Mouse (Mus musculus) forebrain, postnatal 0 days (tissue): ENCODE results near the gene Taf1c. TPM values are rescaled to one million over a fixed set of nuclear protein-coding genes. Genes with fewer than 3 reads are reported as not detected.

ENCODE experiments used
- ATAC-seq: fragments of 200-750 bp; cut with Nextera tagmentation; 2 replicates; pipeline ENCODE4 v1.8.0; 2017; ENCODE audit warnings: mild to moderate bottlenecking, moderate library complexity
- DNase-seq: peaks from one replicate; pipeline ENCODE4 v3.0.0-alpha.2; 2015
- H3K27ac ChIP-seq: fragments of 300-500 bp; sonication (generic); 2 replicates; pipeline ENCODE4 v1.5.1; 2014; ENCODE audit warnings: low read depth, mild to moderate bottlenecking, antibody characterized with exemption, low read length, moderate library complexity, mixed read lengths
- H3K27me3 ChIP-seq: fragments of 300-500 bp; sonication (generic); 2 replicates; pipeline ENCODE4 v1.6.1; 2014; ENCODE audit warnings: mild to moderate bottlenecking, low read length, mixed read lengths; ENCODE audit not compliant: insufficient read depth
- H3K36me3 ChIP-seq: fragments of 300-500 bp; sonication (generic); 2 replicates; pipeline ENCODE4 v1.6.1; 2014; ENCODE audit warnings: mild to moderate bottlenecking, moderate library complexity; ENCODE audit not compliant: insufficient read depth
- H3K4me1 ChIP-seq: fragments of 300-500 bp; sonication (generic); 2 replicates; pipeline ENCODE4 v1.6.1; 2014; ENCODE audit warnings: antibody characterized with exemption; ENCODE audit not compliant: insufficient read depth
- H3K4me2 ChIP-seq: fragments of 300-500 bp; sonication (generic); 2 replicates; pipeline ENCODE4 v1.6.1; 2014; ENCODE audit warnings: low read depth, mild to moderate bottlenecking, moderate library complexity
- H3K4me3 ChIP-seq: fragments of 300-500 bp; sonication (generic); 2 replicates; pipeline ENCODE4 v1.5.1; 2014; ENCODE audit warnings: low read depth, low read length, mixed read lengths
- H3K9ac ChIP-seq: fragments of 300-500 bp; sonication (generic); 2 replicates; pipeline ENCODE4 v1.6.1; 2014; ENCODE audit warnings: mild to moderate bottlenecking
- H3K9me3 ChIP-seq: fragments of 300-500 bp; sonication (generic); 2 replicates; pipeline ENCODE4 v1.6.1; 2016; ENCODE audit warnings: low read length
- CTCF ChIP-seq: sonication (generic); IDR thresholded peaks from 2 replicates; pipeline ENCODE4 v1.5.1; 2016; ENCODE audit warnings: antibody characterized with exemption, control low read depth, low read depth
- WGBS: fragments of 180-500 bp; shearing (Covaris S2); extraction: QIAGEN DNeasy Blood & Tissue Kit; methylation state at CpG from one replicate; pipeline ENCODE4 v1.1.7; 2014; 5-methylcytosine and 5-hydroxymethylcytosine counted together
- polyA plus RNA-seq: library from polyadenylated mRNA; unstranded; fragments of >200 nt; fragmentation: Nextera tagmentation; extraction: Ambion mirVana; gene quantifications from 2 replicates; pipeline ENCODE4 v1.2.1, GENCODE M21; 2015
- total RNA-seq: library from RNA; depleted of rRNA; stranded (reverse); fragments of >200 nt; gene quantifications from 2 replicates; pipeline ENCODE4 v1.2.3, GENCODE M21; 2014

Taf1c gene
- total and polyA plus RNA-seq, 2 experiments from 2014 or later: 10.9 to 17.6 TPM

DNA sequence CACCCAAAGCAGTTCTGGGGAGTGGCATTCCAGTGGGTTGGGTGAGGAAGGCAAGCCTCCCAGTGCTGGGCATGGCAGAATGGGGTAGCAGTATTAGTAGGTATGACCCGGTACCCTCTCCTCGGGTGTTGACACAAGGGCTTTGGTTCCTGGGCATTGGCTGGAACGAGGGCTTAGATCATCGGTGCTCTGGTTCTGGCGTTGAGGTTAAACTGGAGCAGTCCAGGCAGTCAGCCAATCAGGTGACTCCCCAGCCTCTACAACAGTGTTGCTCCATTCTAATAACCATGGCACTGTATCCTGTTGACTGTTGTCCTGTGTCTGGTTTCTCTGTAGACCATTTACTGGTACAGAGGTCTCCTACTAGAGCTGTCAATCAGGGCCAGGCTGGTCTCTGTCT, 12.6 kb upstream of the Taf1c start:
- 89% methylated on average over 5 of the region's 5 CpGs for WGBS
- Histone ChIP-seq H3K27ac (no peak overlapping the region), H3K9me3 (no peaks in the 10 kb centered on the region), H3K4me1 (no peaks in the 10 kb centered on the region), H3K27me3 (no peaks in the 10 kb centered on the region), H3K4me2 (no peak overlapping the region), H3K36me3 (no peaks in the 10 kb centered on the region), H3K4me3 (no peak overlapping the region), H3K9ac (no peak overlapping the region)
- no peak for TF ChIP-seq CTCF
- DNase-seq (no peak), ATAC-seq (no peak)

DNA sequence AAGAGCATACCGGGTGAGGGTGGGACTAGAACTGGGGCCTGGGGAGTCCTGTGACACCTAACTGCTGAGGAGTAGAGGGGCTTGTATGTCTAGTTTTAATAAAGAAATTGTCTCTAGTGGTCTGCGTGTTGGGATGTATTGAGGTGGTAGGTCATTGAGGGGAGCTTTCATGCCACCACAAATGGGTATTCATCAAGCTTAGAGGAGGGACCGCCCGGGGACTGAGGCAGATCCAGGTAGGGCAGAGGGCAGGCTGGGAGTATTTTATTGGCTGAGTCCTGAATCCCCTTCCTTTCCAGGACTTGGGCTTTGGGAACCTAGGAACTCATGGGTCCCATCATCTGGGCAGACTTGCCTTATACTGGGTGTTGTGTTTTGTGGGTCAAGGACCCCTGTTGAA, 11.8 kb upstream of the Taf1c start:
- 88% methylated on average over 4 of the region's 4 CpGs for WGBS
- no peak for TF ChIP-seq CTCF
- no peaks in the 10 kb centered on the region for H3K4me1 ChIP-seq
- DNase-seq (no peak), ATAC-seq (no peak)
- H3K4me2 ChIP-seq: no peak overlapping the region
- H3K4me3 ChIP-seq: no peak overlapping the region
- no peak overlapping the region for H3K9ac ChIP-seq
- H3K27me3 ChIP-seq: no peaks in the 10 kb centered on the region
- H3K27ac ChIP-seq: no peak overlapping the region
- no peaks in the 10 kb centered on the region for H3K36me3 ChIP-seq
- no peaks in the 10 kb centered on the region for H3K9me3 ChIP-seq

DNA sequence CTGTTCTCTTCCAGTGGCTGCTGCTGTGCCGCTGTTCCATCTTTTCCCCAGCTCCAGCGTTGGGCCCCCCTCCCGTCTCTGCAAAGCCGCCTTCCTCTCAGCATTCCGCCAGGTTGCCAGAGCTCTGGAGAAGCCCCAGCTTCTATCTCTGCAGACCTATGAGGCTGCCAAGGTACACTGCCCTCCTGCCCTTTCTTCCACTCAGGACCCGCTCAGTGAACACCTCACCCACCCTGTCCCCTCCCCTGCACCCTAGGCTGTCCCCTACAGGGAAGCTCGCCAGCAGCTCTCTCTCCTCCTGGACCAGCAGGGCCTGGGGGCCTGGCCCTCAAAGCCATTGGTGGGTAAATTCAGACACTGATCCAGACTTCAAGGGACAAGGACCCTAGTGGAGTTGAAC, 11.3 kb upstream of the Taf1c start:
- Histone ChIP-seq H3K9me3 (no peaks in the 10 kb centered on the region), H3K9ac (no peak overlapping the region), H3K4me3 (no peak overlapping the region), H3K4me2 (no peak overlapping the region), H3K4me1 (no peaks in the 10 kb centered on the region), H3K27me3 (no peaks in the 10 kb centered on the region), H3K27ac (no peak overlapping the region), H3K36me3 (no peaks in the 10 kb centered on the region)
- ATAC-seq (no peak), DNase-seq (no peak)
- 77% methylated on average over 6 of the region's 7 CpGs for WGBS
- no peak for TF ChIP-seq CTCF

DNA sequence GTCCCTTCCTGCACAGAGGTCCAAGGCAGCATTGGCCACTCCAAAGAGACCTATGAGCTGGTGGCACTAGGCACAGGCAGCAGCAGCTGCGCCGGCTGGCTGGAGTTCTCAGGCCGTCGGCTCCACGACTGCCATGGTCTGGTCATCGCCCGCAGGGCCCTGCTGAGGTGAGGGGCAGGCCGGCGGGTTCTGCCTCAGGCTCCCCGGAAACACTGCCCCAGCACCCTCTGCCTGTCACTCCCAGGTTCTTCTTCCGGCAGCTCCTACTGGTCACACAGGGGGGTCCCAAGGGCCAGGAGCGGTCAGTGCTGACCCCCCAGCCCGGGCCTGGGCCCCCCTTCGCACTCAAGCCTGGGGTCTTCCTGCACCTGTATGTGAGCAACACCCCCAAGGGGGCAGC, 10.1 kb upstream of the Taf1c start:
- no peak overlapping the region for H3K27ac ChIP-seq
- H3K4me3 ChIP-seq: no peak overlapping the region
- WGBS: 80% methylated on average over 14 of the region's 14 CpGs
- H3K27me3 ChIP-seq: no peaks in the 10 kb centered on the region
- H3K4me1 ChIP-seq: no peaks in the 10 kb centered on the region
- no peak overlapping the region for H3K4me2 ChIP-seq
- ATAC-seq: no peak
- no peak for DNase-seq
- H3K36me3 ChIP-seq: no peaks in the 10 kb centered on the region
- H3K9me3 ChIP-seq: no peaks in the 10 kb centered on the region
- no peak overlapping the region for H3K9ac ChIP-seq
- no peak for TF ChIP-seq CTCF

DNA sequence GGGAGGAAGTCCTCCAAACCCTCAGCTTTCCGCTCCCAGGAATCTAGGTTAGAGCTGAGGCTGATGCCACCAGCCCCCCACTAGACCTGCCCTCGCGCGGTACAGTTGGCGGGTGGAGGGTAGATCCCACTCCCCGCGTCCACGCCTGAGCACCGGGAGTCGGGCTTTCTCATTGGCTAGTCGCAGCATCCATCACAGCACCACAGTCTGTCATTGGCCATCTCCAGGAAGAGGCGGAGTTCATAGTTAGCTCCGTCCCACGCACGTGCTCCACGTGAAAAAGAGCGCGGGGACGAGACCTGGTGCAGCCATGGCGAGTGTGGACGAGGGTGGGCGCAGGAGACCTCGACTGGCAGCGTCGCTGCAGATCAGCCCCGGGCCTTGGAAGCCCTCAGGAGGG, 7.4 kb upstream of the Taf1c start, which contains the start of gene Adad2:
Adad2 (plus strand) TSS at position 277 of the 400 bp plus-strand sequence.
- no peak for DNase-seq
- H3K36me3 ChIP-seq: no peaks in the 10 kb centered on the region
- no peak within 1 kb of the TSS for H3K4me2 ChIP-seq
- no peaks in the 10 kb centered on the region for H3K27me3 ChIP-seq
- no peaks in the 10 kb centered on the region for H3K4me1 ChIP-seq
- TF ChIP-seq CTCF: no peak
- ATAC-seq: no peak
- no peak within 1 kb of the TSS for H3K9ac ChIP-seq
- no peak within 1 kb of the TSS for H3K4me3 ChIP-seq
- WGBS: 89% methylated on average over 26 of the region's 26 CpGs
- H3K27ac ChIP-seq: no peak within 1 kb of the TSS
- H3K9me3 ChIP-seq: no peaks in the 10 kb centered on the region

DNA sequence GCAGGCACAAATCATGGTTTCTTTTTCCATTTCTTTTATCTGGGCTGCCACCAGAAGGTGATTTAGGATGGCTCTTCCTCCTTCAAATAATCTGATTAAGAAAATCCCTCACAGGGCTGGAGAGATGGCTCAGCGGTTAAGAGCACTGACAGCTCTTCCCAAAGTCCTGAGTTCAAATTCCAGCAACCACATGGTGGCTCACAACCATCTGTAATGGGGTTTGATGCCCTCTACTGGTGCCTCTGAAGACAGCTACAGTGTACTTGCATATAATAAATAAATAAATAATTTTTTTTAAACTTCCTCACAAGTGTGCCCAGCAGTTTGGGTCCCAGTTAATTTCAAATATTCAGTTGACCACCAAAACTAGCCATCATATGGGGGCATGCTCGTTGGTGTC, 1.2 kb upstream of the Taf1c start:
- Histone ChIP-seq H3K9ac (no peak overlapping the region), H3K27me3 (no peaks in the 10 kb centered on the region), H3K4me1 (peaks cover 6% of the 10 kb centered on the region; the same call in 1 of the 2 replicates), H3K27ac (no peak overlapping the region), H3K4me2 (no peak overlapping the region), H3K36me3 (peaks cover 15% of the 10 kb centered on the region), H3K9me3 (no peaks in the 10 kb centered on the region), H3K4me3 (no peak overlapping the region)
- peak; percentile 30; the same call in 1 of the 2 replicates for TF ChIP-seq CTCF
- no peak for ATAC-seq
- no peak for DNase-seq
- 84% methylated on average over 2 of the region's 2 CpGs for WGBS

DNA sequence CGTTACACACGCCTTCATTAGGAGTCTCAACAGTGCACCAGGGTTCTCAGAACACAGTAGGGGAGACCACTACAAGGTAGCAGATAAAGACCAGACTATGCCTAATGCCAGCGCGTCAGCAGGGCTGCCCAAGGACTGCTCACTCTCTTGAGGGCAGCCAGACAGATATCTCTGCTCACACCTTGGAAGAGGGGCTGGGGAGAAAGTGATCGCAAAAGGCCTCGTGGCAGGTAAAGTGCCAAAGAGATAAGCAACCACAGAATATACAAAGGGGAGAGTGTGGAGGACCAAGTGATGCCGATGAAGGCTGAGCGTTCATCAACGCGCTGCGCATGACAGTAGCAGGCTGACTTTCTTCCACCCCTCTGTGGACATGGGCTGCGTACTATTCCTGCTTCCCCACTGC, 621 bp downstream of the Taf1c start:
- 44% methylated on average over 12 of the region's 12 CpGs for WGBS
- H3K27me3 ChIP-seq: no peaks in the 10 kb centered on the region
- peaks cover 33% of the 10 kb centered on the region for H3K36me3 ChIP-seq
- ATAC-seq (peak; percentile 26; the same call in 1 of the 2 replicates), DNase-seq (no peak)
- H3K4me3 ChIP-seq: peak overlapping the region; percentile 65
- H3K9me3 ChIP-seq: no peaks in the 10 kb centered on the region
- no peak overlapping the region for H3K27ac ChIP-seq
- peak overlapping the region; percentile 63 for H3K4me2 ChIP-seq
- peak overlapping the region; percentile 70 for H3K9ac ChIP-seq
- no peak for TF ChIP-seq CTCF
- H3K4me1 ChIP-seq: peaks cover 6% of the 10 kb centered on the region; the same call in 1 of the 2 replicates

DNA sequence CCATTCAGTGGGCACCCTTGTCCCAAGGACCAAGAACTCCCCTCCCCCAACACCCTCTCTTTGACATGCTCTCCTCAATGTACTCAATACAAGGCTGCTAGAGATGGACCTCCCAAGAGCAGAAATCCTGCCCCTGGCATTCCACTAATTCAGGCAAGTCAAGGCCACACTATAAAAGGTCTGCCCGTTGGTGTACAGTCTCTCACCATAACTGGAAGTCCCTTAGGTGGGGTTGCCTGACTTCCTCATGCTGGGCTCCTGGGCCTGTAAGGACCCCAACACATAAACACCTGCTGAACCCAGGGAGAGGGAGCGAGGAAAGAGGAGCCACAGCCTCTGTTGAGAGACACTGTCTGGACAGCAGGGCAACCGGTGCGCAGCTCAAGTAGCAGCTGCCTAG, 1.3 kb downstream of the Taf1c start:
- no peak overlapping the region for H3K4me3 ChIP-seq
- no peak for TF ChIP-seq CTCF
- H3K4me2 ChIP-seq: peak overlapping the region; percentile 63
- no peak for ATAC-seq
- no peaks in the 10 kb centered on the region for H3K27me3 ChIP-seq
- H3K9me3 ChIP-seq: no peaks in the 10 kb centered on the region
- DNase-seq: no peak
- peaks cover 6% of the 10 kb centered on the region; the same call in 1 of the 2 replicates for H3K4me1 ChIP-seq
- H3K9ac ChIP-seq: no peak overlapping the region
- peaks cover 39% of the 10 kb centered on the region for H3K36me3 ChIP-seq
- 91% methylated on average over 4 of the region's 4 CpGs for WGBS
- no peak overlapping the region for H3K27ac ChIP-seq
